Mouse (Mus musculus) olfactory bulb, adult 2 months (tissue): ENCODE measurements around the gene Rpusd2. TPM values are rescaled to one million over a fixed set of nuclear protein-coding genes. Genes with fewer than 3 reads are reported as not detected.
"Not testable (repeated sequence)": the region's sequence is repeated elsewhere in the genome, so short reads cannot be mapped to it uniquely, and the experiment has no call there.

Source experiments
- H3K27ac ChIP-seq: fragments of 200-500 bp; 2 replicates; pipeline ENCODE4 v1.5.1; 2012; ENCODE audit warnings: low read depth, low read length; ENCODE audit not compliant: insufficient read depth
- H3K4me1 ChIP-seq: fragments of 200-500 bp; 2 replicates; pipeline ENCODE4 v1.6.1; 2012; ENCODE audit warnings: low read length; ENCODE audit not compliant: control insufficient read depth, insufficient read depth
- H3K4me3 ChIP-seq: fragments of 200-500 bp; 2 replicates; pipeline ENCODE4 v1.5.1; 2012; ENCODE audit warnings: mild to moderate bottlenecking, low read depth, low read length, moderate library complexity; ENCODE audit not compliant: insufficient read depth
- CTCF ChIP-seq: fragments of 200-500 bp; IDR thresholded peaks from 2 replicates; pipeline ENCODE4 v1.5.1; 2012; ENCODE audit warnings: low read depth, mild to moderate bottlenecking, low read length, moderate library complexity; ENCODE audit not compliant: insufficient read depth
- POLR2A ChIP-seq: fragments of 200-500 bp; IDR thresholded peaks from 2 replicates; pipeline ENCODE4 v1.6.1; 2012; ENCODE audit warnings: mild to moderate bottlenecking, low read depth, low read length, moderate library complexity; ENCODE audit not compliant: insufficient read depth
- WGBS: fragments of 180-500 bp; shearing (Covaris S2); methylation state at CpG from one replicate; pipeline ENCODE4 v1.1.7; 2018; 5-methylcytosine and 5-hydroxymethylcytosine counted together
- polyA plus RNA-seq: library from polyadenylated mRNA; stranded (reverse); fragments of >200 nt; gene quantifications from 2 replicates; pipeline ENCODE4 v1.2.4, GENCODE M21; 2012; ENCODE audit warnings: low replicate concordance; ENCODE audit not compliant: missing spikeins, insufficient read depth, insufficient read length

Rpusd2 gene
- polyA plus RNA-seq, 1 experiment: not detected

- Histone ChIP-seq H3K4me1 (peaks cover 12% of the 10 kb centered on the region), H3K27ac (no peak overlapping the region), H3K4me3 (no peak overlapping the region)
- TF ChIP-seq CTCF (no peak), POLR2A (no peak)
- WGBS: 78% methylated on average over 7 of the region's 7 CpGs
These were observed 19.6 kb upstream of the Rpusd2 start for GRCm38 (mm10) chr2:119014989-119015388.

- no peak overlapping the region for H3K27ac ChIP-seq
- H3K4me1 ChIP-seq: peaks cover 12% of the 10 kb centered on the region
- 51% methylated on average over 12 of the region's 12 CpGs for WGBS
- no peak overlapping the region for H3K4me3 ChIP-seq
- TF ChIP-seq POLR2A (no peak), CTCF (no peak)
These were observed 18.9 kb upstream of the Rpusd2 start for GRCm38 (mm10) chr2:119015604-119016180.

GRCm38 (mm10) chr2:119016312-119016711 is 18.3 kb upstream of the Rpusd2 start:
- H3K27ac ChIP-seq, H3K4me3 ChIP-seq: not testable (repeated sequence)
- 86% methylated on average over 4 of the region's 4 CpGs for WGBS
- peaks cover 12% of the 10 kb centered on the region for H3K4me1 ChIP-seq

- WGBS: 91% methylated on average over 3 of the region's 3 CpGs
- Histone ChIP-seq H3K4me3 (no peak overlapping the region), H3K27ac (no peak overlapping the region), H3K4me1 (peaks cover 12% of the 10 kb centered on the region)
- TF ChIP-seq POLR2A (no peak), CTCF (no peak)
These were observed 16.9 kb upstream of the Rpusd2 start for GRCm38 (mm10) chr2:119017647-119018046.

GRCm38 (mm10) chr2:119018391-119019122 is 16.0 kb upstream of the Rpusd2 start:
- TF ChIP-seq POLR2A (no peak), CTCF (no peak)
- Histone ChIP-seq H3K27ac (peak overlapping the region; percentile 33; the same call in 1 of the 2 replicates), H3K4me3 (no peak overlapping the region), H3K4me1 (peaks cover 12% of the 10 kb centered on the region)
- 47% methylated on average over 22 of the region's 22 CpGs for WGBS

GRCm38 (mm10) chr2:119019131-119019530 is 15.5 kb upstream of the Rpusd2 start:
- H3K27ac ChIP-seq: peak overlapping the region; percentile 33; the same call in 1 of the 2 replicates
- no peak overlapping the region for H3K4me3 ChIP-seq
- 26% methylated on average over 5 of the region's 5 CpGs for WGBS
- TF ChIP-seq POLR2A (no peak), CTCF (no peak)
- H3K4me1 ChIP-seq: peaks cover 12% of the 10 kb centered on the region

- peaks cover 12% of the 10 kb centered on the region for H3K4me1 ChIP-seq
- H3K27ac ChIP-seq: no peak overlapping the region
- no peak overlapping the region for H3K4me3 ChIP-seq
- no peak for TF ChIP-seq POLR2A
- TF ChIP-seq CTCF: no peak
- 49% methylated on average over 4 of the region's 4 CpGs for WGBS
These were observed 15.1 kb upstream of the Rpusd2 start for GRCm38 (mm10) chr2:119019538-119019937.

GRCm38 (mm10) chr2:119023154-119023660 is 11.4 kb upstream of the Rpusd2 start:
- WGBS: 86% methylated on average over 6 of the region's 6 CpGs
- no peak overlapping the region for H3K4me3 ChIP-seq
- no peak overlapping the region for H3K27ac ChIP-seq
- peaks cover 13% of the 10 kb centered on the region for H3K4me1 ChIP-seq
- TF ChIP-seq POLR2A (no peak), CTCF (no peak)

- 72% methylated on average over 9 of the region's 9 CpGs for WGBS
- H3K4me1 ChIP-seq: peaks cover 4% of the 10 kb centered on the region
- H3K27ac ChIP-seq: no peak overlapping the region
- no peak overlapping the region for H3K4me3 ChIP-seq
- TF ChIP-seq POLR2A (no peak), CTCF (no peak)
These were observed 9.9 kb upstream of the Rpusd2 start for GRCm38 (mm10) chr2:119024536-119025238.
